10 mouse cellular contexts compared by ENCODE assay signal in genomic region chr11:114402556-114403320, GRCm38 (mm10).
A peak's percentile ranks its signal among the peaks of the same experiment; 100 is the strongest.
DNase-seq lines count a peak whose midpoint lies in the region; ATAC-seq lines count a peak whose summit lies in the region.
"Had no signal": no experiment of that assay in that cellular context is flagged by ENCODE, and none has a peak within 500 bp of the region (broad histone marks: within the 10 kb centered on the region; RNA-seq: fewer than 3 reads in every experiment).

No protein-coding gene starts in this region.

- H3K4me3 ChIP-seq in neural tube, embryonic 15.5 days (replicated peaks), result no peak overlapping the region
- no peak overlapping the region for H3K4me3 ChIP-seq in embryonic facial prominence, embryonic 11.5 days (ENCODE audit: low read depth, low read length)
- H3K4me3 ChIP-seq: lung, embryonic 15.5 days; stomach, embryonic 15.5 days had no signal

- peak; percentile 27 to 54 for DNase-seq in gastrocnemius, postnatal 4 days (ENCODE audit: low spot score in 2 of 2)
- no peak for DNase-seq in gastrocnemius, adult 18-20 months (ENCODE audit: low spot score)
- peak; percentile 58 for DNase-seq in neural tube, embryonic 10.5 days (ENCODE audit: extremely low spot score, low spot score)
- peak; percentile 39 for DNase-seq in embryonic facial prominence, embryonic 11.5 days (ENCODE audit: low spot score)
- peak; percentile 43 for DNase-seq in lung, postnatal 10 days
- no peak for DNase-seq in adipocyte (ENCODE audit: low spot score)
- DNase-seq in kidney, postnatal 25 days, result no peak

- no peaks in the 10 kb centered on the region for H3K27me3 ChIP-seq in neural tube, embryonic 15.5 days (replicated peaks)
- no peaks in the 10 kb centered on the region for H3K27me3 ChIP-seq in embryonic facial prominence, embryonic 11.5 days (ENCODE audit: control insufficient read depth, insufficient read depth, low read length)
- H3K27me3 ChIP-seq: stomach, embryonic 15.5 days had no signal

- H3K4me1 ChIP-seq in neural tube, embryonic 15.5 days, result peaks cover 10% of the 10 kb centered on the region
- H3K4me1 ChIP-seq in embryonic facial prominence, embryonic 11.5 days (ENCODE audit: control insufficient read depth, insufficient read depth, low read length), result no peaks in the 10 kb centered on the region; the same call in 1 of the 2 replicates
- H3K4me1 ChIP-seq: lung, embryonic 15.5 days; stomach, embryonic 15.5 days had no signal

- no peak overlapping the region for H3K9ac ChIP-seq in neural tube, embryonic 15.5 days (replicated peaks)
- H3K9ac ChIP-seq in embryonic facial prominence, embryonic 11.5 days (replicated peaks; ENCODE audit: low read length), result no peak overlapping the region
- H3K9ac ChIP-seq: lung, embryonic 15.5 days; stomach, embryonic 15.5 days had no signal

- 31% methylated on average over 15 of the region's 15 CpGs for WGBS in neural tube, embryonic 15.5 days
- 36% methylated on average over 15 of the region's 15 CpGs for WGBS in embryonic facial prominence, embryonic 11.5 days

- H3K27ac ChIP-seq in neural tube, embryonic 15.5 days (replicated peaks), result no peak overlapping the region
- no peak overlapping the region for H3K27ac ChIP-seq in embryonic facial prominence, embryonic 11.5 days (replicated peaks; ENCODE audit: low read depth, low read length)
- H3K27ac ChIP-seq: lung, embryonic 15.5 days; stomach, embryonic 15.5 days had no signal

- H3K9me3 ChIP-seq in neural tube, embryonic 15.5 days (replicated peaks), result no peaks in the 10 kb centered on the region
- H3K9me3 ChIP-seq in embryonic facial prominence, embryonic 11.5 days (replicated peaks; ENCODE audit: control insufficient read depth, low read length), result no peaks in the 10 kb centered on the region
- H3K9me3 ChIP-seq: lung, embryonic 15.5 days; stomach, embryonic 15.5 days had no signal

- H3K4me2 ChIP-seq in neural tube, embryonic 15.5 days, result no peak overlapping the region
- H3K4me2 ChIP-seq in embryonic facial prominence, embryonic 11.5 days (ENCODE audit: low read depth, low read length), result no peak overlapping the region
- H3K4me2 ChIP-seq: lung, embryonic 15.5 days; stomach, embryonic 15.5 days had no signal

- no peaks in the 10 kb centered on the region for H3K36me3 ChIP-seq in neural tube, embryonic 15.5 days
- no peaks in the 10 kb centered on the region for H3K36me3 ChIP-seq in embryonic facial prominence, embryonic 11.5 days (replicated peaks; ENCODE audit: control insufficient read depth, insufficient read depth, low read depth, low read length)
- H3K36me3 ChIP-seq: lung, embryonic 15.5 days; stomach, embryonic 15.5 days had no signal

- ATAC-seq in neural tube, embryonic 15.5 days (ENCODE audit: low FRiP score), result no peak
- ATAC-seq in embryonic facial prominence, embryonic 11.5 days (replicated peaks; ENCODE audit: insufficient number of reproducible peaks, low FRiP score, low TSS enrichment, low read depth), result no peak

Comparison
In these comparisons a context has a peak if more than half of its experiments do, and no peak if none do; other contexts are left out.
1. DNase-seq: peak in gastrocnemius, postnatal 4 days (2 of 2), neural tube, embryonic 10.5 days (single experiment), embryonic facial prominence, embryonic 11.5 days (single experiment) and lung, postnatal 10 days (single experiment); none in gastrocnemius, adult 18-20 months (single experiment), adipocyte (single experiment) and kidney, postnatal 25 days (0 of 2).